Comparison of ENCODE assay signal across 25 mouse cellular contexts in genomic region chr8:99353923-99354322, GRCm38 (mm10).
"Had no signal": no experiment of that assay in that cellular context is flagged by ENCODE, and none has a peak within 500 bp of the region (broad histone marks: within the 10 kb centered on the region; RNA-seq: fewer than 3 reads in every experiment).

No protein-coding gene starts in this region.

- H3K4me3 ChIP-seq: heart, adult 2 months; heart, embryonic 13.5 days; heart, embryonic 15.5 days; hindbrain, embryonic 13.5 days; hindbrain, embryonic 15.5 days; left cerebral cortex, adult 2 months; limb, embryonic 13.5 days; limb, embryonic 15.5 days; liver, embryonic 12.5 days had no signal

- H3K4me2 ChIP-seq: heart, embryonic 11.5 days; heart, embryonic 13.5 days; heart, embryonic 15.5 days; hindbrain, embryonic 13.5 days; hindbrain, embryonic 15.5 days; limb, embryonic 13.5 days; limb, embryonic 15.5 days; liver, embryonic 12.5 days had no signal

- H3K27me3 ChIP-seq: heart, embryonic 13.5 days; heart, embryonic 15.5 days; hindbrain, embryonic 13.5 days; hindbrain, embryonic 15.5 days; limb, embryonic 13.5 days; limb, embryonic 15.5 days; liver, embryonic 12.5 days had no signal

- H3K9ac ChIP-seq: heart, embryonic 13.5 days; heart, embryonic 15.5 days; hindbrain, embryonic 13.5 days; hindbrain, embryonic 15.5 days; limb, embryonic 13.5 days; limb, embryonic 15.5 days; liver, embryonic 12.5 days; liver, embryonic 14.5 days had no signal

- ATAC-seq: hindbrain, postnatal 0 days; intestine, embryonic 16.5 days; liver, embryonic 12.5 days had no signal

- H3K27ac ChIP-seq: heart, adult 2 months; heart, embryonic 13.5 days; heart, embryonic 15.5 days; hindbrain, embryonic 13.5 days; hindbrain, embryonic 15.5 days; hindbrain, postnatal 0 days; left cerebral cortex, adult 2 months; limb, embryonic 13.5 days; limb, embryonic 15.5 days; liver, embryonic 12.5 days; liver, embryonic 14.5 days had no signal

- H3K36me3 ChIP-seq: heart, embryonic 13.5 days; heart, embryonic 15.5 days; hindbrain, embryonic 13.5 days; hindbrain, embryonic 15.5 days; limb, embryonic 13.5 days; limb, embryonic 15.5 days; liver, embryonic 12.5 days had no signal

- H3K9me3 ChIP-seq: heart, embryonic 13.5 days; heart, embryonic 15.5 days; hindbrain, embryonic 13.5 days; hindbrain, embryonic 15.5 days; limb, embryonic 13.5 days; limb, embryonic 15.5 days; liver, embryonic 12.5 days had no signal

- DNase-seq: gastrocnemius, postnatal 14 days; gastrocnemius, postnatal 36 days; heart, adult 11 months; heart, adult 2 months; heart, postnatal 14 days; heart, postnatal 36 days; kidney, adult 11 months; kidney, adult 2 months; kidney, postnatal 10 days; kidney, postnatal 25 days; kidney, postnatal 4 days; left cerebral cortex, postnatal 4 days; lung, adult 18-20 months had no signal

- H3K4me1 ChIP-seq: heart, embryonic 13.5 days; heart, embryonic 15.5 days; hindbrain, embryonic 13.5 days; hindbrain, embryonic 15.5 days; limb, embryonic 13.5 days; limb, embryonic 15.5 days; liver, embryonic 12.5 days had no signal
